Mouse (Mus musculus) adrenal gland, postnatal 25 days (tissue): ENCODE results near the gene Atic. TPM values are rescaled to one million over a fixed set of nuclear protein-coding genes. Genes with fewer than 3 reads are reported as not detected.

Experiments
- DNase-seq: peaks from one replicate; pipeline ENCODE4 v3.0.0; 2021; ENCODE audit warnings: mixed read lengths
- total RNA-seq: library from RNA; stranded (reverse); gene quantifications from 2 replicates; pipeline ENCODE4 v1.2.3, GENCODE M21; 2021

Atic gene
- total RNA-seq, 1 experiment from 2014 or later: 66.8 TPM

DNA sequence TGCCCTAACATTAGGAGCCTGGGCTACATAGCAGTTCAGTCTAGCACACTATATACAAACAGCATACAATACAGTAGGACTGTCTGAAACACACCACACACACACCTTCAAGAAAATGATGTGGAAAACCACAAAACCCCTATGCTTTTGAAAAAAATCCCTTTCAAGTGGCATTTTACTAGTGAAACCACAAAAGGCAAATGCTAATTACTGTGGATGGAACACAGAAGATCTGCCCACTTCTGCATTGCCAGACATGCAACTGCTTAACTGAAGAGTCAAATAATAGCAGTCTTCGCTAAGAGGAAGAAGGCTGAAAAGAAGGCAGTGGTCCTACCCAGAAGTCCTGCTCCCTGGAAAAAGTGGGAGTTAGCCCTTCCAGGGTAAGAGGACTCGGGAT lies 37.3 kb downstream of the Atic start:
- no peak for DNase-seq

DNA sequence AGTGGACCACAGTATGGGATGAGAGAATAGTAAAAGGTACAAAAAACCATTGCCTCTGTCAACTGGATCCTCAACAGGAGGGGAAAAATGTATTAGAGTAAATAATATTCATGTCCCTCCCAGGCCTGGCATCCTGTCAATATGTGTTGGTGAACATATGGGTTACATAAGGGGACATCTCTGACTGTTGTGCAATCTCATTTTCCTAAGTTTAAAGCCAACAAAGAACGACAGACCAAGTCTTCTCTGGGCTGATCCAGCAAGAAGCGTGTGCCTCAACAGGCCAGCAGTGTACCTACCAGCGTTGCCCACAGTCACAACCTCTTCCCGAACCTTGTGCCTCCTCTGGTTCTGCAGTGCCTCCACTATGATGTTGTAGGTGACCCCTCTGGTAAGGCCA lies 38.4 kb downstream of the Atic start:
- no peak for DNase-seq

DNA sequence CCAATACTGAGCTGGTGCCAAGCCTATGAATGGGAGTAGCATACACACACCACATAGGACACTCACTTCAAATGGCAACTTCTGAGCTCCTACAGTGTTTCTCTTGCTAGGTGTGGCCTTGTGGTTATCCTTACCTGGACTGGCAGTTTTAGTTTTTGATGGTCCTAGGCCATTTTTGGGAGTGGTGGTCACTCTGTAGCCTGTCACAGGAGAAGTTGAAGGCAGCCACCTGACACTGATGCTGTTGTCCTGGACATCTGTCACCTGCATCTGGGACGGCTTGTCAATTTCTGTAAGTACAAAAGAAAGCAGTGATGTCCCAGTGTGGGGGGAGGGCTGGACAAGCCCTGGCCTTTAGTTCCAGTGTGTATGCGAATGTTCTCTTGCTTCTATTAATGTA lies 48.8 kb downstream of the Atic start:
- no peak for DNase-seq

DNA sequence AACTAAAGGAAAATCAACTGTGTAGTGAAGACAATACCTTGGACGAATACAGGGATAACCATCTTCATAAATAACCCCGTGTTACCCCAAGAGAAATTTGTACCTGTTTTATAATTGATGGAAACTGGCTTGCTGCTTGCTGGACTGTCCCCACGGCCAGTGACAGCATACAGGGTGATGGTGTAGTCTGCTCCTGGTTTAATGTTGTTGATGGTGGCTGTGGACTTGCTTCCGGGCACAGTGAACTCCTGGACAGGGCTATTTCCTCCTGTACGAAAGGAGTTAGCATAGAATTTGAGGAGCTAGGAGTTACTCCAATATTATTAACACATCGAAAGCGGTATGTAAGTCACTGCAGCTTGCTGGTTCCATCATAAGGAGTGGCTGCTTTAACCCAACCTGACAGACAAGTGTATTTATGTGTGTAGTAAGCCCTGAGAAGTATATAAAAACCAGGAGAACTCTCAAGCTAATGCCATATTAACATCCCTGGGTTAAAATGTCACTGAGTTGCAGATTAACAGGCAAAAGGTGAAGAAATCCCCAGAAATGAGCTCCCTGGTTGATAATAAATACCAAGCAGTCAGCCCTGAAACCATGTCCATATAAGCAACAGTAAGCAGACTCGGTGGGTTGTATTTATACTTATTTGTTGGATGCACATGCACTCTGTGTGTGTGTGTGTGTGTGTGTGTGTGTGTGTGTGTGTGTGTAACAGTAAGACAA lies 49.8 kb downstream of the Atic start:
- no peak for DNase-seq

DNA sequence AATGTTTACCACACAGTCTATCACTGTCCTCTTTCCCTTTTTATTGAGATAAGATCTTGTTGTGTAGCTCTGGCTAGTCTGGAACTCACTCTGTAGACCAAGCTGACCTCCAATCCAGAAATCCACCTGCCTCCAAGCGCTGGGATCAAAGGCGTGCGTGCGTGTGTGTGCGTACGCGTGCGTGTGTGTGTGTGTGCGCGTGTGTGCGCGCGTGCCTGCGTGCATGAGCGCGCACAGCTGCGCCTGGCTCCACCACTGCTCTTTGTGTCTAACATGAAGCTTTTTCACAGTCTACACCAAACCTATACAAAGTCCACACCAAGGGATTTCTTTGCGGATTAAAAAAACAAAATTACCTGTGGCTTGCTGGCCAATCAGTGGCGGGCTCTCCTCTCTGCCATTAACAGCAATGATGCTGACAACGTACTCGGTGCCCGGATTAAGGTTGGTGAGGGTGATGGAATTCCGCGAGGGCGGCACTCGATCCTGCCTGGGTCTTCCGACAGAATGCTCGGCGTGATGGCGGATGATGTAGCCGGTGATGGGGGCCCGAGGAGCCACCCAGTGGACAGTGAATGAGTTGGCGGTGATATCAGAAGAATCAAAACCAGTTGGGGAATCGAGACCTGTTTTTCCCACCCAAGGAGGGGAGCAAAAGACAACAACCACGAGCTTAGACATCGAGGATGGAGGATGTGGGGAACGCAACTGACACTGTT lies 52.3 kb downstream of the Atic start:
- DNase-seq: no peak

DNA sequence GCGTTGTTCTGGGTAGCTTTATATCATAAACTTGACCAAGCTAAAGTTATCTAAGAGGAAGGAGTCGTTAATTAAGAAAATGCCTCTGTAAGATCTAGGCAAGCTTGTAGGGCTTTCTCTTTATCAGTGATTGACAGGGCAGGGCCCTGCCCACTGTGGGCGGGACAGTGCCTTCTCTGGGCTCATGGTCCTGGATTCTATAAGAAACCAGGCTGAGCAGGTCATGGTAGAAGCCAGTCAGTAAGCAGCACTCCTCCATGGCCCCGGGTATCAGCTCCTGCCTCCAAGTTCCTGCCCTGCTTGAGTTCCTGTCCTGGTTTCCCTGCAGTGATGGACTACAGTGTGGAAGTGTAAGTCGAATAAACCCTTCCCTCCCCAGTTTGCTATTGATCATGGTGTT lies 53.0 kb downstream of the Atic start:
- no peak for DNase-seq

DNA sequence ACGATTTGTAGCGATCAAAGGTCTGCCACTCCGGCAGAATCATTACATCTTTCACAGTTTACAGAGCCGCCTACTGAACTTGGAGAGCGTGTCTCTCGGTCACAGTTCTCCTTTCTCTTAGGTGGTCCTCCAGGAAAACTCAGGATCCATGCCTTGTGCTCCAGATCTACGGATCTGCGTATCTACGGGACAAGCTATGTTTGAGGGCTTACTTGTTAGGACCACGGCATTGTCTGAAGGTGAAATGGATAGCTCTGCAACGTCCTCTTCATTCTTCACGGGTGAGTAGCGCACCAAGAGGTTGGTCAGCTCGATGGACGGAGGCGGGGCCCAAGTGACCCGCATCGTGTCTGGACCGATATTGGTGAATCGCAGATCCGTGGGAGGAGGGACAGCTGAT lies 55.3 kb downstream of the Atic start:
- no peak for DNase-seq

DNA sequence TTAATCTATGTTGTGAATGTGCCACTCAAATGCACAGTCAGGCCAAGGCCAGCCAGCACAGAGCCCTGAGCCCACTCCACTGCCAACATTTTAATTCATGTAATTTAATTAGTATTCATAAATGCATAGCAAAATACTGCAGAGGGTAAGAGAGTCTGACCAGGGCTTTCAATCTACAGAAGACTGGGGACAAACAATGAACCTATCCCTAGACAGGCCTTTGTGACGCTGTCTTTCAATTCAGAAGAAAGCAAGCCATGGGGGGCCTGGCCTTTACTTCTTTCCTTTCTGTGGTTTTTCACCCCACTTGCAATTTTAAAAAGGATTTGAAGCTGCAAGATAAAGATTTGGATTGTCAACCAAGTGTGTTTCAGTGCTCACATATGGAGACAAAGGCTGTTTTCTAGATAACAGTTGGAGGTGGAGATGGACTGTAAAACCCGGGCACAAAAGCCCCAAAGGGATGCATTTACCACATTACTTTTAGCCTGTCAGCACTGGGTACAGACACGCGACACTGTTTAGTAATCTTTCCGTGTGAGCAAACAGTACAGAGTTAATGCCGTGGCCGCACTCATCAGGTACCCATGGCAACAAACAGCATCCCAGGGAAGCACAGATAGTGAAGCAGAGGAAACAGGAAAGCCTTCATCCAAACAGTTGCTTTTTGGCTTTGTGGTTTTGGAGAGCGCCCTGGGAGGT lies 57.7 kb downstream of the Atic start:
- DNase-seq: no peak

DNA sequence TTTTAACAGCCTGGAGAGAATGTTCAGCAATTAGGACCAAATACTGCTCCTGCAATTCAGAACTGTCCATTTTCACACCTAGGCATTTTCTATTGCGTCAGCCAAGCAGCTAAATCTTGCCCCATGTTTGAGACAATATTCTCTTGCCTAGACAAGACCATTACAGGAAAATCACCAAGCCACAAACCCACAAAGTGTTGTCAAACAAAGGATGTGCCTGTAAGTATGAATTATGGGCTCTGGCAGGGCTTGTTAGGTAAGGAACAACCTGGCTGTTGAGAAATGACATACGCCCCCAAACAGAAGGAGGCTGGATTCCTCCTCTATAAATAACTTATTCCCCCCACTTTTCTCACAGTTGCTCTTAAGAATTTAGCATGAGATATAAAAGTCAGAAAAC lies 64.6 kb downstream of the Atic start:
- DNase-seq: no peak

DNA sequence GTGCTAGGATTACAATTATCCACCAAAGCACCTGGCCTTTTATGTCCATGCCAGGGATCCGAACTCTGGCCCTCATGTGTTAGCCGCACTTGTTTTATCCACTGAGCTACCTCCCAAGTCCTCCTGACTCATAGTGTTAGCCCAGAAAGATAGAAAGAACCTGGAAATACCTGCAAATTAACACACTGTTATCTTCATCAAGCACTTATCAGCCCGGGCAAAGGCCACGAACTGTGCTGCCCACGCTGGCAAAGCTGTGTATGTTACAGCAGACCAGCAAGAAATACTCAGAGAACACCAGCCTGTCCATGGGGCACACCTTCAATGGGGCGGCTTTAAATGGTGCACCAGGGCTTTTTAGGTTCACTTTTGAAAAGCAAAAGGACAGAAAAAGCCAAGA lies 66.7 kb downstream of the Atic start:
- no peak for DNase-seq

Other genes starting within 250 kb of the Atic start
- not detected in 2 replicates for gene Abca12, start 142.2 kb upstream of the Atic start, total RNA-seq
- gene Fn1, start 96.0 kb downstream of the Atic start, total RNA-seq: 26.8 and 42.6 TPM in 2 replicates